7 mouse cellular contexts compared by ENCODE assay signal in the genomic region with DNA sequence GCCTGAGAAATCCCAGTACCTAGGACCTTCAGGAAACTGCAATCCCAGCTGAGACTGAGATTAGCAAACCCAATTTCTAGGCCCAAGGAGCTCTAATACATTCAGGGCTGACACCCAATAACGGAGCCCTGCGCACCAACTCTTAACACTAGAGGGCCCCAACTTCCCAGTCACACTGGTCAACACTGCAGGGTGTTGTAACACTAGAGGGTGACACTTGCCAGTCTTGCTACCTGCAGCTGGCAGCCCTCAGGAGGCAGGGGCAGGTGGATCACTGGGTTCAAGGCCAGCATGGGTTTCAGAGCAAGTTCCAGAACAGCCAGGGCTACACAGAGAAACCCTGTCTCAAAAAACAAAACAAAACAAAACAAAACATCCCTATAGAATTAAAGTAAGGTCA. TPM values are rescaled to one million over a fixed set of nuclear protein-coding genes. Genes with fewer than 3 reads are reported as not detected.
DNase-seq lines count a peak whose midpoint lies in the region; ATAC-seq and TF ChIP-seq lines count a peak whose summit lies in the region.

No protein-coding gene starts in this region.

- peak overlapping the region; percentile 88 for H3K4me3 ChIP-seq in erythroblast, embryonic 14.5 days (replicated peaks)
- no peak overlapping the region for H3K4me3 ChIP-seq in heart, postnatal 0 days (ENCODE audit: low read depth, low read length)
- peak overlapping the region; percentile 94 for H3K4me3 ChIP-seq in megakaryocyte, embryonic 14.5 days (replicated peaks)
- H3K4me3 ChIP-seq in spleen, adult 2 months (ENCODE audit: extremely low read depth, insufficient read depth, insufficient read length), result no peak overlapping the region

- H3K9ac ChIP-seq in heart, postnatal 0 days (replicated peaks; ENCODE audit: low read depth, low read length), result no peak overlapping the region

- no peak overlapping the region for H3K4me2 ChIP-seq in heart, postnatal 0 days (ENCODE audit: low read depth, low read length)

- H3K9me3 ChIP-seq in erythroblast, embryonic 14.5 days (ENCODE audit: control insufficient read depth, low read length), result no peaks in the 10 kb centered on the region
- H3K9me3 ChIP-seq in heart, postnatal 0 days (replicated peaks; ENCODE audit: control insufficient read depth, low read length), result no peaks in the 10 kb centered on the region
- H3K9me3 ChIP-seq in megakaryocyte, embryonic 14.5 days, result no peaks in the 10 kb centered on the region

- H3K27ac ChIP-seq in heart, postnatal 0 days (ENCODE audit: low read depth), result peak overlapping the region; percentile 93; the same call in 1 of the 2 replicates
- 0 out of 2 replicates have a peak overlapping the region, but pooled peaks have one; percentile 18 for H3K27ac ChIP-seq in spleen, adult 2 months (ENCODE audit: insufficient read depth, low read length)

- peak; percentile 88 for DNase-seq in ES-CJ7 (ENCODE audit: low read depth, low spot score)
- peak; percentile 76 for DNase-seq in adrenal gland, adult 2 months
- DNase-seq in heart, postnatal 0 days (ENCODE audit: low spot score), result peak; percentile 89
- DNase-seq in kidney, postnatal 14 days, result peak; percentile 73
- DNase-seq in spleen, adult 2 months (ENCODE audit: low read depth in 1 of 2, low spot score in 2 of 2), result peak; percentile 40 to 58

- TF ChIP-seq POLR2A in spleen, adult 2 months (IDR thresholded peaks at IDR 0.05; ENCODE audit: low read depth, low read length), result no peak

- 8% methylated on average over 2 of the region's 2 CpGs for WGBS in heart, postnatal 0 days
- 61% methylated on average over 2 of the region's 2 CpGs for WGBS in spleen, adult 2 months

- peak; percentile 64 for TF ChIP-seq CTCF in heart, postnatal 0 days (IDR thresholded peaks at IDR 0.05; ENCODE audit: low read depth)
- TF ChIP-seq CTCF in spleen, adult 2 months (IDR thresholded peaks at IDR 0.05; ENCODE audit: extremely low read depth, insufficient read depth, insufficient read length, insufficient replicate concordance), result peak; percentile 42; the same call in 1 of the 2 replicates

- H3K27me3 ChIP-seq in erythroblast, embryonic 14.5 days (ENCODE audit: control insufficient read depth), result peaks cover 8% of the 10 kb centered on the region
- no peaks in the 10 kb centered on the region for H3K27me3 ChIP-seq in heart, postnatal 0 days (ENCODE audit: control insufficient read depth, insufficient read depth, low read length)
- peaks cover 4% of the 10 kb centered on the region for H3K27me3 ChIP-seq in megakaryocyte, embryonic 14.5 days (replicated peaks)
- no peaks in the 10 kb centered on the region for H3K27me3 ChIP-seq in spleen, adult 2 months (ENCODE audit: control insufficient read depth, insufficient read depth, low read length)

- TF ChIP-seq EP300 in heart, postnatal 0 days (IDR thresholded peaks at IDR 0.05; ENCODE audit: low read depth), result no peak

- peaks cover 25% of the 10 kb centered on the region for H3K4me1 ChIP-seq in erythroblast, embryonic 14.5 days (ENCODE audit: control insufficient read depth)
- peaks cover 14% of the 10 kb centered on the region for H3K4me1 ChIP-seq in heart, postnatal 0 days (ENCODE audit: control insufficient read depth, insufficient read depth)
- H3K4me1 ChIP-seq in megakaryocyte, embryonic 14.5 days, result peaks cover 50% of the 10 kb centered on the region
- no peaks in the 10 kb centered on the region; the same call in 1 of the 2 replicates for H3K4me1 ChIP-seq in spleen, adult 2 months (ENCODE audit: control insufficient read depth, insufficient read depth, insufficient read length)

- ATAC-seq in heart, postnatal 0 days (ENCODE audit: insufficient read depth, low read depth), result peak; percentile 48

- H3K36me3 ChIP-seq in erythroblast, embryonic 14.5 days (ENCODE audit: control insufficient read depth), result peaks cover 21% of the 10 kb centered on the region
- no peaks in the 10 kb centered on the region for H3K36me3 ChIP-seq in heart, postnatal 0 days (replicated peaks; ENCODE audit: control insufficient read depth, insufficient read depth, low read length)
- H3K36me3 ChIP-seq in megakaryocyte, embryonic 14.5 days (replicated peaks; ENCODE audit: low read length), result peaks cover 14% of the 10 kb centered on the region
- H3K36me3 ChIP-seq in spleen, adult 2 months (ENCODE audit: control insufficient read depth, insufficient read depth, low read length), result no peaks in the 10 kb centered on the region

RNA-seq across cellular contexts. Expression of gene Zc3h14, which starts 0.6 kb away (rescaled TPM):
- 100 to 1,000 TPM in 1 of 2 experiments, 10 to 100 TPM in 1; 80.8 to 107 TPM for total RNA-seq in adrenal gland, adult 2 months (2021)
- 15.1 and 17.2 TPM in 2 replicates for polyA plus RNA-seq in adrenal gland, adult 2 months (2012; rRNA removed)
- polyA plus RNA-seq in erythroblast, embryonic 14.5 days (2012), result 0.36 and 0.65 TPM in 2 replicates
- total RNA-seq in heart, postnatal 0 days (2014; rRNA removed; ENCODE audit: low replicate concordance), result 73.1 TPM in 2 replicates
- 64.4 and 64.6 TPM in 2 replicates for polyA plus RNA-seq in heart, postnatal 0 days (2015; fragmentation: Nextera tagmentation; extraction: Ambion mirVana)
- polyA plus RNA-seq in megakaryocyte, embryonic 14.5 days (2012; ENCODE audit: insufficient read depth, low replicate concordance), result 7.4 and 10.2 TPM in 2 replicates
- 23.3 and 28.7 TPM in 2 replicates for polyA plus RNA-seq in spleen, adult 2 months (2012; rRNA removed)

RNA-seq across cellular contexts. Expression of gene Ptpn21, which starts 8.9 kb away (rescaled TPM):
- total RNA-seq in adrenal gland, adult 2 months (2021), result 10 to 100 TPM; 15.3 to 24.1 TPM
- polyA plus RNA-seq in adrenal gland, adult 2 months (2012; rRNA removed), result 18.6 and 19.8 TPM in 2 replicates
- not detected in 2 replicates for polyA plus RNA-seq in erythroblast, embryonic 14.5 days (2012)
- total RNA-seq in heart, postnatal 0 days (2014; rRNA removed; ENCODE audit: low replicate concordance), result 8.7 and 16.0 TPM in 2 replicates
- polyA plus RNA-seq in heart, postnatal 0 days (2015; fragmentation: Nextera tagmentation; extraction: Ambion mirVana), result 5.4 and 6.0 TPM in 2 replicates
- 0.97 TPM in 1 of 2 replicates, not detected in the other for polyA plus RNA-seq in megakaryocyte, embryonic 14.5 days (2012; ENCODE audit: insufficient read depth, low replicate concordance)
- polyA plus RNA-seq in spleen, adult 2 months (2012; rRNA removed), result 6.6 and 8.2 TPM in 2 replicates

Comparison
In these comparisons a context has a peak if more than half of its experiments do, and no peak if none do; other contexts are left out.
1. H3K4me3 ChIP-seq: peak in erythroblast, embryonic 14.5 days (single experiment) and megakaryocyte, embryonic 14.5 days (single experiment); none in heart, postnatal 0 days (single experiment) and spleen, adult 2 months (single experiment).
2. Peak in every context shown above with its lines, with median percentiles within 50 percentile points of each other: DNase-seq.